ENCODE assay signal across 8 mouse cellular contexts in genomic region chr10:42308687-42308987, GRCm38 (mm10). TPM values are rescaled to one million over a fixed set of nuclear protein-coding genes. Genes with fewer than 3 reads are reported as not detected.
DNase-seq lines count a peak whose midpoint lies in the region; ATAC-seq and TF ChIP-seq lines count a peak whose summit lies in the region.

No protein-coding gene starts in this region.

- H3K27me3 ChIP-seq in heart, postnatal 0 days (ENCODE audit: control insufficient read depth, insufficient read depth, low read length) = no peaks in the 10 kb centered on the region
- no peaks in the 10 kb centered on the region; the same call in 1 of the 2 replicates for H3K27me3 ChIP-seq in embryonic facial prominence, embryonic 12.5 days
- peaks cover 41% of the 10 kb centered on the region for H3K27me3 ChIP-seq in hindbrain, embryonic 13.5 days
- peaks cover 33% of the 10 kb centered on the region for H3K27me3 ChIP-seq in midbrain, embryonic 12.5 days

- ATAC-seq in heart, postnatal 0 days (ENCODE audit: insufficient read depth, low read depth) = no peak
- no peak for ATAC-seq in embryonic facial prominence, embryonic 12.5 days (ENCODE audit: insufficient number of reproducible peaks, insufficient read depth, low FRiP score, low TSS enrichment)
- ATAC-seq in hindbrain, embryonic 13.5 days (ENCODE audit: low FRiP score) = no peak
- peak; percentile 54; the same call in 1 of the 2 replicates for ATAC-seq in midbrain, embryonic 12.5 days (ENCODE audit: low FRiP score, low read depth)
- no peak for ATAC-seq in erythroblast, adult 5-6 weeks (replicated peaks; ENCODE audit: low FRiP score, poor library complexity, severe bottlenecking)
- no peak for ATAC-seq in erythroid progenitor cell, adult 5-6 weeks (replicated peaks; ENCODE audit: low FRiP score, poor library complexity, severe bottlenecking)

- H3K4me3 ChIP-seq in heart, postnatal 0 days (ENCODE audit: low read depth, low read length) = peak overlapping the region; percentile 37
- H3K4me3 ChIP-seq in embryonic facial prominence, embryonic 12.5 days = peak overlapping the region; percentile 18; the same call in 1 of the 2 replicates
- peak overlapping the region; percentile 27 for H3K4me3 ChIP-seq in hindbrain, embryonic 13.5 days
- H3K4me3 ChIP-seq in midbrain, embryonic 12.5 days = peak overlapping the region; percentile 17

- H3K4me2 ChIP-seq in heart, postnatal 0 days (ENCODE audit: low read depth, low read length) = peak overlapping the region; percentile 58
- peak overlapping the region; percentile 43 for H3K4me2 ChIP-seq in embryonic facial prominence, embryonic 12.5 days (replicated peaks)
- H3K4me2 ChIP-seq in hindbrain, embryonic 13.5 days = peak overlapping the region; percentile 53
- H3K4me2 ChIP-seq in midbrain, embryonic 12.5 days (replicated peaks) = peak overlapping the region; percentile 50

- H3K36me3 ChIP-seq in heart, postnatal 0 days (replicated peaks; ENCODE audit: control insufficient read depth, insufficient read depth, low read length) = peaks cover 9% of the 10 kb centered on the region; the same call in 1 of the 2 replicates
- H3K36me3 ChIP-seq in embryonic facial prominence, embryonic 12.5 days = no peaks in the 10 kb centered on the region
- 0 out of 2 replicates have a peak, but pooled peaks cover 5% of the 10 kb centered on the region for H3K36me3 ChIP-seq in hindbrain, embryonic 13.5 days
- H3K36me3 ChIP-seq in midbrain, embryonic 12.5 days = no peaks in the 10 kb centered on the region

- TF ChIP-seq CTCF in heart, postnatal 0 days (IDR thresholded peaks at IDR 0.05; ENCODE audit: low read depth) = no peak

- DNase-seq in heart, postnatal 0 days (ENCODE audit: low spot score) = no peak
- DNase-seq in heart, postnatal 4 days = no peak
- DNase-seq in yolk sac, embryonic 10.5 days (ENCODE audit: low spot score) = no peak

- H3K9ac ChIP-seq in heart, postnatal 0 days (replicated peaks; ENCODE audit: low read depth, low read length) = no peak overlapping the region
- H3K9ac ChIP-seq in embryonic facial prominence, embryonic 12.5 days = 0 out of 2 replicates have a peak overlapping the region, but pooled peaks have one; percentile 21
- H3K9ac ChIP-seq in hindbrain, embryonic 13.5 days = peak overlapping the region; percentile 58; the same call in 1 of the 2 replicates
- H3K9ac ChIP-seq in midbrain, embryonic 12.5 days (replicated peaks) = peak overlapping the region; percentile 11; the same call in 1 of the 2 replicates

- no peaks in the 10 kb centered on the region for H3K9me3 ChIP-seq in heart, postnatal 0 days (replicated peaks; ENCODE audit: control insufficient read depth, low read length)
- H3K9me3 ChIP-seq in embryonic facial prominence, embryonic 12.5 days = no peaks in the 10 kb centered on the region
- no peaks in the 10 kb centered on the region for H3K9me3 ChIP-seq in hindbrain, embryonic 13.5 days
- no peaks in the 10 kb centered on the region for H3K9me3 ChIP-seq in midbrain, embryonic 12.5 days

- 27% methylated on average over 8 of the region's 8 CpGs for WGBS in heart, postnatal 0 days
- 30% methylated on average over 8 of the region's 8 CpGs for WGBS in embryonic facial prominence, embryonic 12.5 days
- WGBS in hindbrain, embryonic 13.5 days = 32% methylated on average over 8 of the region's 8 CpGs
- WGBS in midbrain, embryonic 12.5 days = 25% methylated on average over 8 of the region's 8 CpGs

- H3K4me1 ChIP-seq in heart, postnatal 0 days (ENCODE audit: control insufficient read depth, insufficient read depth) = peaks cover 4% of the 10 kb centered on the region; the same call in 1 of the 2 replicates
- H3K4me1 ChIP-seq in embryonic facial prominence, embryonic 12.5 days = no peaks in the 10 kb centered on the region
- H3K4me1 ChIP-seq in hindbrain, embryonic 13.5 days (replicated peaks) = no peaks in the 10 kb centered on the region; the same call in 1 of the 2 replicates
- H3K4me1 ChIP-seq in midbrain, embryonic 12.5 days = no peaks in the 10 kb centered on the region; the same call in 1 of the 2 replicates

- no peak for TF ChIP-seq EP300 in heart, postnatal 0 days (IDR thresholded peaks at IDR 0.05; ENCODE audit: low read depth)

- no peak overlapping the region for H3K27ac ChIP-seq in heart, postnatal 0 days (ENCODE audit: low read depth)
- no peak overlapping the region for H3K27ac ChIP-seq in embryonic facial prominence, embryonic 12.5 days
- H3K27ac ChIP-seq in hindbrain, embryonic 13.5 days = no peak overlapping the region
- no peak overlapping the region for H3K27ac ChIP-seq in midbrain, embryonic 12.5 days (replicated peaks)

RNA-seq across cellular contexts. Expression of gene Foxo3, which starts 32.1 kb away (rescaled TPM):
- 51.9 and 70.8 TPM in 2 replicates for total RNA-seq in heart, postnatal 0 days (2014; rRNA removed; ENCODE audit: low replicate concordance)
- 5.4 and 6.5 TPM in 2 replicates for polyA plus RNA-seq in heart, postnatal 0 days (2015; fragmentation: Nextera tagmentation; extraction: Ambion mirVana)
- 10 to 100 TPM; 29.4 to 33.1 TPM for total RNA-seq in heart, postnatal 4 days (2021)
- polyA plus RNA-seq in embryonic facial prominence, embryonic 12.5 days (2016; fragmentation: Nextera tagmentation; extraction: Ambion mirVana) = 5.9 and 6.5 TPM in 2 replicates
- 3.7 and 3.9 TPM in 2 replicates for polyA plus RNA-seq in hindbrain, embryonic 13.5 days (2015; fragmentation: Nextera tagmentation; extraction: Ambion mirVana)
- 3.6 TPM in 2 replicates for polyA plus RNA-seq in midbrain, embryonic 12.5 days (2016; fragmentation: Nextera tagmentation; extraction: Ambion mirVana)
- total RNA-seq in erythroblast, adult 5-6 weeks (2015; ENCODE audit: low replicate concordance) = 160 and 187 TPM in 2 replicates
- total RNA-seq in erythroblast, adult 5-6 weeks (2017; ENCODE audit: low replicate concordance) = 378 and 459 TPM in 2 replicates
- 112 and 118 TPM in 2 replicates for total RNA-seq in erythroid progenitor cell, adult 5-6 weeks (2015; ENCODE audit: low replicate concordance)
- total RNA-seq in erythroid progenitor cell, adult 5-6 weeks (2017; ENCODE audit: low replicate concordance) = 181 and 233 TPM in 2 replicates
